Mouse (Mus musculus): ENCODE data around the gene Ezh1.
A peak's percentile ranks its signal among the peaks of the same experiment; 100 is the strongest.

Ezh1 gene

DNA sequence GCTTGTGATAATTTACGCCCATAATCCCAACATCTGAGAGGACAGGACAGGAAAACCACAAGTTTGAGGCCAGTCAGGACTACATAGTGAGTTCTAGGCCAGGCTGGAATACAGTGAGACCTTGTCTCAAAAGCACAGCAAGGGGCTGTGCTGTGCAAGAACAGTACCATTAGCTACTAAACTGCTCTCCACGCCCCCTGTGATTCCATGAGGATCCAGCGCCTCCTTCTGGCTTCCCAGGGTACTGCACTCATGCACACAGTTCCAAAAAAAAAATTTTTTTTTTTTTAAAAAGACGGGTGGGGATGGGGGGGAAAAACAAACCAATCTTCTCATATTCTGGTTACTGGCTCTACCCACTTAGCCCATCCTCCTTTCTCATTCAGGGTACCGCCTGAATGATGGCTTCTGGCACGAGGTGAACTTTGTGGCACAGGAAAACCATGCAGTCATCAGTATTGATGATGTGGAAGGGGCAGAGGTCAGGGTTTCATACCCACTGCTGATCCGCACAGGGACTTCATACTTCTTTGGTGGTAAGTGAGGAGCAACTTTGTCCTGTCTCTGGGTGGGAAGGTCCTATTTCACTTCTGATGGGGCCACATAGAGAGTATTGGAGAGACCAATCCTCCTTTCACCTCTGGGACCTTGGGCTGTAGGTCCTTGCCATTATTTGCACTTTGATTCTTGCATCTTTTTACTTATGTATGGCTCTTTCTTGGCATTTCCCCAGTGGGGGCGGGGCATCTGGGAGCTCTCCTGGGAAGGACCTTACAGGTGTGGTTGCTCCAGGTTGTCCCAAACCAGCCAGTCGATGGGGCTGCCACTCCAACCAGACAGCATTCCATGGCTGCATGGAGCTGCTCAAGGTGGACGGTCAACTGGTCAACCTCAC is 45.2 kb downstream of the Ezh1 start:
- DNase-seq (ENCODE audit: low read depth): no peak

DNA sequence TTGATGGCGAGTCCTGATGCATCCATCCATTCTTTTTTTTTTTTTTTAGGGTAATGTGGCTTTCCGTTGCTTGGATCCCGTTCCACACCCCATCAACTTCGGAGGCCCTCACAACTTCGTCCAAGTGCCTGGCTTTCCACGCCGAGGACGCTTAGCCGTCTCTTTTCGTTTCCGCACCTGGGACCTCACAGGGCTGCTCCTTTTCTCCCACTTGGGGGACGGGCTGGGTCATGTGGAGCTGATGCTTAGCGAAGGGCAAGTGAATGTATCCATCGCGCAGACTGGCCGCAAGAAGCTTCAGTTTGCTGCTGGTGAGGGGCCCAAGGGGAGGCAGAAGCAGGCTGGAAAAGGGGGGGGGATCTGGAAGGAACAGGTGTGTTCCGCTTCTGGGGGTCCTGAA is 46.0 kb downstream of the Ezh1 start:
- no peak for DNase-seq (ENCODE audit: low read depth)

DNA sequence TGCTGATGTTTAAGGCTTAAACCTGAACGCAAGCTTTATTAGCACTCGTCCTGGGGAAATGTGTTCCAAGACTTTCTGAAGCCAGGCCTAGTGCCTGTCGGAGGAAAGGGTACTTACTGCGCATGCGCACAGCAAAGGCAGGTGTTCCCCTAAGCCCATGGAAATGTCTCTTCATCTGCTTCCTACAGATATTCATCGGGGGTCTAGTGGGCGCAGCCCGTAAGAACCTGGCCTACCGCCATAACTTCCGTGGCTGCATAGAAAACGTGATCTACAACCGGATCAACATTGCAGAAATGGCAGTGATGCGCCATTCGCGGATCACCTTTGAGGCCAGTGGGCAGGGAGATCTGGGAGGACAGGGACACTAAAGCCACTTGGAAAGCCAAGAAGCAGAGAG is 47.0 kb downstream of the Ezh1 start:
- DNase-seq (ENCODE audit: low read depth): no peak

GRCm38 (mm10) chr11:101178061-101179058 is 47.9 kb downstream of the Ezh1 start:
- DNase-seq (ENCODE audit: low read depth): no peak

GRCm38 (mm10) chr11:101176933-101177773 is 49.1 kb downstream of the Ezh1 start:
- DNase-seq (ENCODE audit: low read depth): no peak

- DNase-seq (ENCODE audit: low read depth): no peak
Measured at GRCm38 (mm10) chr11:101176117-101176691, 50.1 kb downstream of the Ezh1 start.

GRCm38 (mm10) chr11:101175636-101176116 is 50.6 kb downstream of the Ezh1 start:
- DNase-seq (ENCODE audit: low read depth): no peak

- no peak for DNase-seq (ENCODE audit: low read depth)
Measured at GRCm38 (mm10) chr11:101174851-101175628, 51.2 kb downstream of the Ezh1 start, which contains the start of gene Ccr10. Gene Ccr10 (minus strand): TSS chr11:101175443.

- no peak for DNase-seq (ENCODE audit: low read depth)
Measured at GRCm38 (mm10) chr11:101174389-101174745, 51.9 kb downstream of the Ezh1 start.

- peak; percentile 70 for DNase-seq (ENCODE audit: low read depth)
Measured at GRCm38 (mm10) chr11:101173631-101174388, 52.5 kb downstream of the Ezh1 start.

DNA sequence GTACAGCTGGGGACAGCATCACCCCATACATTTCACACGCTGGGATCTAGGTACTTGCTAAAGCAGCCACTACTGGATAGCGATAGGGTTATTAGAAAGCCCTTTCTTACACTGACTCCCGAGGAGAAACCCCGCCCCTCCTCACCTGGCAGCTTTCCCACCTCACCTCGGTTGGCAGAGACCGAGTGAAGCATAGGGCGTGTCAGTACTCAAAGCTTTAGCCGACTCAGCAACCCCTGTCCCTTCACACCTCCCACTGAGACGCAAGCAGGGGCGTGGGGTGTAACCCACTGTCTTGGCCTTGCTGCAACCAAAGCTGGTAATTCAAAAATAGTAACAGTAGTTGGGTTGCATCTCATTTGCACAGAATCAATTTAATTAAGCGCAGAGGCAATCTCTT is 53.2 kb downstream of the Ezh1 start:
- no peak for DNase-seq (ENCODE audit: low read depth)

DNA sequence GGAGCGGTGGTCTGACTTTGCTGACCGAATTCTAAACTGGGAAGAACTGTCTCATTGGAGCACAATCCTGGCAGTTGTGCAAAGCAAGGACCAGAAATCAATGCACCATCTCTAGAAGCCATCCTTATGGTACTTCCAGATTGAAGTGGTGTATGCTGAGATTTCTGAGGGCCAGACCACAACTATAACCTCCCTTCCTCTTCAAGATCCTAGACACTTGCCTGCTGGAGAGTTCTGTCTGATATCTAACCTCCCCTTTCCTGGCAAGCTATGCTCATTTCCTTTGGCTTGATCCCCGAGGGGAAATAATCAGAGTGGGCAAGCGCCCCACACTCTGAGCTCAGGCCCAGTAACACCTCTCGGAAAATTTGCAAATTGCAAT is 53.8 kb downstream of the Ezh1 start:
- DNase-seq (ENCODE audit: low read depth): no peak

DNA sequence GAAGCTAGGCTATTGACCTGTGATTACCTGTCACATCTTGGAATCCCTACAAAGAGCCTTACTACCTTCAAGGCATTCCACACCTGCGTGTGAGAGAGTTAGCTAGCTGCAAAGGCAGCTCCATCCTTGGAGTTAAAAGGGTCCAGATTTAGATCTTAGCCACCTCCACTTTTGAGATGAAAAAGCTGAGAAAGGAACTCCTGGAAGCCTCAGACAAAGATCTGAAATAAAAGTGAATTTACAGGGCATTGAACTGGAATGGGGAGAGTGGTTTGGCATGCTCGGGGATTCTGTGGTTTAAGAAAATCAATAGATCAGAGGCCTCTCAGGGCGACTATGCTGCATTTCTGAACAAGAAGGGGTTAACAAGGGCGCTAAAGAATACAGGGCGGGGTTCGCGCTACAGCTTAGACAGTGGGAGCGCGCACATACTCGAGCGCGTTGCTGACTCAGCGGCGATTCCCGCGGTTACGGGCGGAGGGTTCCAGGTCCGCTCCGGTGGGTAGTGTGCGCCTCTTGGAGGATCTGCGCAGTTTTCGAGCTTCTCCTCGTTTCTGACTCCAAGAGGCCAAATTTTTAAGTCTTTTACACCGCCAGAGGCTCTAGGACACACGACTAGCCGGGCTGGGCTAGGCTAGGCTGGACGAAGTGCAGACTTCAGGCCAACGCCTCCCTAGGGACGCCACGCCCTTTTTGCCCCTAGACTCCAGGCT is 54.4 kb downstream of the Ezh1 start:
- DNase-seq (ENCODE audit: low read depth): peak; percentile 63

GRCm38 (mm10) chr11:101170811-101171610 is 55.3 kb downstream of the Ezh1 start, which contains the start of gene Plekhh3:
Gene Plekhh3 (minus strand): TSS chr11:101171351.
- peak; percentile 89 for DNase-seq (ENCODE audit: low read depth)

DNA sequence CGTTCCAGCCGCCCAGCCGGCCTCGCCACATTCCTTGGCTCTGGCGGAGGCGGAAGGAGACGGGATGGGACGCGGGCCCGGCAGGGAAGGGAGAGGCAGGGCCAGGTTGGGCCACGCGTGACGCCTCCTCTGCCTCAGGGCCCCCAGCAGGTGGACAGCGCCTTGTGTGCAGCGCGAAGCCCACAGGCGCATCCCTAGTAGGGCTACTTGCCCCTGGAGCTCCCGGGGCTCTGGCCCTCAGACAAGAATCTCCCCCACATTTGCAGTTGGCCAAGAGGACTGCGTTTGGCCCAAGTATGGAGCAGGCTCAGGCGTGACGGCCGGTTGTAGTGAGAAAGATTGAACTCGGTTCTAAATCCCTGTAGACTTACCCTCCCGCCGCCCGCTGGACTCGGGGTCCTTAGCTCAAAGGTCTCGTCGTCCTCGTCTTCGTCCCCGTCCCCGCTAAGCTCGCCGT is 55.9 kb downstream of the Ezh1 start, which contains the start of gene Cntnap1:
TSS of gene Cntnap1 (plus strand) at position 170 of the 457 bp plus-strand sequence.
- no peak for DNase-seq (ENCODE audit: low read depth)

DNA sequence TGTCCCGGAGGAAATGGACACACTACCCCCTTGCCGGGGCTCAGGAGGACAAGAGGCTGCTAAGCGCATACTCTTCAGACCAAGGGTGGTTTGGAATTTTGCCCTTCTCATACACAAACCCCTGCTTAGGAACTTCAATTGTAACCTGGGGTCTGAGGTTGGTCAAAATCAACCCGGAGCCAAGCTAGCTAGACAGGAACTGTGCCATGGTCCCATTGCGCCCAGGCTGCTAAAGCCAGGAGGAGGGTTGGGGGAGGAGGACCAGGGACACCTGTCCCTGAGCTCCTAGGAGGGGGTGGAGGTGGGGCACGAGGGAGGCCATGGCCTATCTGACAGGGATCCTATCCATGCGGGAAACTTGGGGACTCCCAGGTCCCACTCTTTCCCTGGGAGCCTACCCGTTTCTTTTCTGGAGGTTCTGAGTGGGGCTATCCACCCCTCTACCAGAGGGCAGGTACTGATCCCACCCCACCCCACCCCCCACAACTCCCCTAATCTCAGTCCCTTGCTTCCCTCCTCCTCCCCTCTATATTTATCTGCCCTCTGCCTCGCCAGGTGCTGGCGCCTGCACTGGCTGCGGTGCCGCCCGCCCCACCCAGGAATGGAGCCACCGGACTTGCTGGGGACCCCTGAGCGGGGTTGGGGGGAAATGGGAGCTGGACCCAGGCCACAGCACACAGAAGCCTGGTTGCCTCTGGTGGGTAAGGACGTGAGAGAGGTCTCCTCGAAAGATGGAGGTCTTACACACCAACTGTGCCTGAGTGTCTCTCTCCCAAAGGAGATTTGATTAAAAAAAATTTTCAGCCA is 56.8 kb downstream of the Ezh1 start:
- no peak for DNase-seq (ENCODE audit: low read depth)

Measured in c-Kit-positive CD71-negative TER-119-negative erythroid progenitor cells, embryonic 14.5 days (primary cell).